Mouse (Mus musculus): ENCODE measurements around the gene Trpm3. TPM values are rescaled to one million over a fixed set of nuclear protein-coding genes. Genes with fewer than 3 reads are reported as not detected.

The Trpm3 gene
- polyA plus RNA-seq, 1 experiment from 2014 or later, result 48.4 TPM

GRCm38 (mm10) chr19:22916643-22917344, 777.9 kb downstream of the Trpm3 start:
- WGBS, result 48% methylated on average over 18 of the region's 18 CpGs
- no peak overlapping the region for H3K9ac ChIP-seq

GRCm38 (mm10) chr19:22917345-22917735, 778.5 kb downstream of the Trpm3 start:
- H3K9ac ChIP-seq, result no peak overlapping the region
- DNase-seq (ENCODE audit: low spot score), result no peak
- no peaks in the 10 kb centered on the region for H3K27me3 ChIP-seq (ENCODE audit: control insufficient read depth, insufficient read depth, low read length)
- no peak overlapping the region for H3K27ac ChIP-seq
- H3K4me2 ChIP-seq (replicated peaks), result no peak overlapping the region
- H3K4me1 ChIP-seq (replicated peaks; ENCODE audit: control insufficient read depth, insufficient read depth, low read length), result peaks cover 5% of the 10 kb centered on the region
- 86% methylated on average over 3 of the region's 3 CpGs for WGBS
- no peak for ATAC-seq (ENCODE audit: low FRiP score)
- no peaks in the 10 kb centered on the region for H3K9me3 ChIP-seq (ENCODE audit: control insufficient read depth, low read length)
- no peak overlapping the region for H3K4me3 ChIP-seq (replicated peaks; ENCODE audit: low read length)
- H3K36me3 ChIP-seq (replicated peaks; ENCODE audit: control insufficient read depth, insufficient read depth), result 0 out of 2 replicates have a peak, but pooled peaks cover 3% of the 10 kb centered on the region

More at GRCm38 (mm10) chr19:22916643-22917344, 777.9 kb downstream of the Trpm3 start:
- no peak overlapping the region for H3K4me3 ChIP-seq (replicated peaks; ENCODE audit: low read length)
- no peaks in the 10 kb centered on the region for H3K9me3 ChIP-seq (ENCODE audit: control insufficient read depth, low read length)
- ATAC-seq (ENCODE audit: low FRiP score) (peak; percentile 93), DNase-seq (ENCODE audit: low spot score) (peak; percentile 79)
- no peaks in the 10 kb centered on the region for H3K27me3 ChIP-seq (ENCODE audit: control insufficient read depth, insufficient read depth, low read length)
- H3K4me2 ChIP-seq (replicated peaks), result peak overlapping the region; percentile 48; the same call in 1 of the 2 replicates
- 0 out of 2 replicates have a peak, but pooled peaks cover 4% of the 10 kb centered on the region for H3K36me3 ChIP-seq (replicated peaks; ENCODE audit: control insufficient read depth, insufficient read depth)
- H3K4me1 ChIP-seq (replicated peaks; ENCODE audit: control insufficient read depth, insufficient read depth, low read length), result peaks cover 5% of the 10 kb centered on the region
- peak overlapping the region; percentile 47 for H3K27ac ChIP-seq

GRCm38 (mm10) chr19:22920949-22921348, 782.1 kb downstream of the Trpm3 start:
- DNase-seq (ENCODE audit: low spot score) (no peak), ATAC-seq (ENCODE audit: low FRiP score) (no peak)
- Histone ChIP-seq H3K4me2 (replicated peaks) (no peak overlapping the region), H3K36me3 (replicated peaks; ENCODE audit: control insufficient read depth, insufficient read depth) (no peaks in the 10 kb centered on the region), H3K27ac (no peak overlapping the region), H3K9ac (no peak overlapping the region), H3K4me3 (replicated peaks; ENCODE audit: low read length) (no peak overlapping the region), H3K9me3 (ENCODE audit: control insufficient read depth, low read length) (no peaks in the 10 kb centered on the region), H3K27me3 (ENCODE audit: control insufficient read depth, insufficient read depth, low read length) (no peaks in the 10 kb centered on the region), H3K4me1 (replicated peaks; ENCODE audit: control insufficient read depth, insufficient read depth, low read length) (peaks cover 5% of the 10 kb centered on the region)
- 60% methylated on average over 5 of the region's 5 CpGs for WGBS

- Histone ChIP-seq H3K4me2 (replicated peaks) (no peak overlapping the region), H3K9me3 (ENCODE audit: control insufficient read depth, low read length) (no peaks in the 10 kb centered on the region), H3K4me1 (replicated peaks; ENCODE audit: control insufficient read depth, insufficient read depth, low read length) (no peaks in the 10 kb centered on the region), H3K9ac (no peak overlapping the region), H3K27me3 (ENCODE audit: control insufficient read depth, insufficient read depth, low read length) (no peaks in the 10 kb centered on the region), H3K27ac (no peak overlapping the region), H3K36me3 (replicated peaks; ENCODE audit: control insufficient read depth, insufficient read depth) (no peaks in the 10 kb centered on the region), H3K4me3 (replicated peaks; ENCODE audit: low read length) (no peak overlapping the region)
- DNase-seq (ENCODE audit: low spot score), result no peak
- no peak for ATAC-seq (ENCODE audit: low FRiP score)
- 94% methylated on average over 18 of the region's 18 CpGs for WGBS
These were observed 784.2 kb downstream of the Trpm3 start for GRCm38 (mm10) chr19:22922871-22923670.

GRCm38 (mm10) chr19:22925284-22925683, 786.4 kb downstream of the Trpm3 start:
- Histone ChIP-seq H3K27me3 (ENCODE audit: control insufficient read depth, insufficient read depth, low read length) (no peaks in the 10 kb centered on the region), H3K9ac (no peak overlapping the region), H3K4me1 (replicated peaks; ENCODE audit: control insufficient read depth, insufficient read depth, low read length) (no peaks in the 10 kb centered on the region), H3K9me3 (ENCODE audit: control insufficient read depth, low read length) (no peaks in the 10 kb centered on the region), H3K27ac (no peak overlapping the region), H3K4me3 (replicated peaks; ENCODE audit: low read length) (no peak overlapping the region), H3K4me2 (replicated peaks) (no peak overlapping the region), H3K36me3 (replicated peaks; ENCODE audit: control insufficient read depth, insufficient read depth) (no peaks in the 10 kb centered on the region)
- WGBS, result 90% methylated on average over 3 of the region's 3 CpGs
- ATAC-seq (ENCODE audit: low FRiP score), result no peak
- no peak for DNase-seq (ENCODE audit: low spot score)

- Histone ChIP-seq H3K27ac (no peak overlapping the region), H3K9me3 (ENCODE audit: control insufficient read depth, low read length) (no peaks in the 10 kb centered on the region), H3K36me3 (replicated peaks; ENCODE audit: control insufficient read depth, insufficient read depth) (no peaks in the 10 kb centered on the region), H3K4me3 (replicated peaks; ENCODE audit: low read length) (no peak overlapping the region), H3K4me1 (replicated peaks; ENCODE audit: control insufficient read depth, insufficient read depth, low read length) (no peaks in the 10 kb centered on the region), H3K4me2 (replicated peaks) (no peak overlapping the region), H3K27me3 (ENCODE audit: control insufficient read depth, insufficient read depth, low read length) (no peaks in the 10 kb centered on the region), H3K9ac (no peak overlapping the region)
- no peak for DNase-seq (ENCODE audit: low spot score)
- 75% methylated on average over 9 of the region's 9 CpGs for WGBS
- ATAC-seq (ENCODE audit: low FRiP score), result no peak
These were observed 787.9 kb downstream of the Trpm3 start for GRCm38 (mm10) chr19:22926753-22927152.

GRCm38 (mm10) chr19:22928366-22928765, 789.5 kb downstream of the Trpm3 start:
- Histone ChIP-seq H3K4me2 (replicated peaks) (no peak overlapping the region), H3K27ac (no peak overlapping the region), H3K9me3 (ENCODE audit: control insufficient read depth, low read length) (no peaks in the 10 kb centered on the region), H3K4me3 (replicated peaks; ENCODE audit: low read length) (no peak overlapping the region), H3K27me3 (ENCODE audit: control insufficient read depth, insufficient read depth, low read length) (no peaks in the 10 kb centered on the region), H3K9ac (no peak overlapping the region), H3K36me3 (replicated peaks; ENCODE audit: control insufficient read depth, insufficient read depth) (no peaks in the 10 kb centered on the region), H3K4me1 (replicated peaks; ENCODE audit: control insufficient read depth, insufficient read depth, low read length) (no peaks in the 10 kb centered on the region)
- ATAC-seq (ENCODE audit: low FRiP score), result no peak
- no peak for DNase-seq (ENCODE audit: low spot score)
- 94% methylated on average over 6 of the region's 6 CpGs for WGBS

- DNase-seq (ENCODE audit: low spot score) (no peak), ATAC-seq (ENCODE audit: low FRiP score) (no peak)
- Histone ChIP-seq H3K4me2 (replicated peaks) (no peak overlapping the region), H3K27me3 (ENCODE audit: control insufficient read depth, insufficient read depth, low read length) (no peaks in the 10 kb centered on the region), H3K9ac (no peak overlapping the region), H3K36me3 (replicated peaks; ENCODE audit: control insufficient read depth, insufficient read depth) (no peaks in the 10 kb centered on the region), H3K9me3 (ENCODE audit: control insufficient read depth, low read length) (no peaks in the 10 kb centered on the region), H3K4me1 (replicated peaks; ENCODE audit: control insufficient read depth, insufficient read depth, low read length) (no peaks in the 10 kb centered on the region), H3K27ac (no peak overlapping the region), H3K4me3 (replicated peaks; ENCODE audit: low read length) (no peak overlapping the region)
- 88% methylated on average over 6 of the region's 6 CpGs for WGBS
These were observed 790.9 kb downstream of the Trpm3 start for GRCm38 (mm10) chr19:22929768-22930167.

GRCm38 (mm10) chr19:22930368-22930834, 791.6 kb downstream of the Trpm3 start:
- no peak overlapping the region for H3K27ac ChIP-seq
- H3K4me1 ChIP-seq (replicated peaks; ENCODE audit: control insufficient read depth, insufficient read depth, low read length), result no peaks in the 10 kb centered on the region
- H3K27me3 ChIP-seq (ENCODE audit: control insufficient read depth, insufficient read depth, low read length), result no peaks in the 10 kb centered on the region
- H3K4me2 ChIP-seq (replicated peaks), result no peak overlapping the region
- H3K36me3 ChIP-seq (replicated peaks; ENCODE audit: control insufficient read depth, insufficient read depth), result no peaks in the 10 kb centered on the region
- DNase-seq (ENCODE audit: low spot score) (peak; percentile 50), ATAC-seq (ENCODE audit: low FRiP score) (no peak)
- H3K9me3 ChIP-seq (ENCODE audit: control insufficient read depth, low read length), result no peaks in the 10 kb centered on the region
- WGBS, result 73% methylated on average over 7 of the region's 7 CpGs
- no peak overlapping the region for H3K9ac ChIP-seq
- no peak overlapping the region for H3K4me3 ChIP-seq (replicated peaks; ENCODE audit: low read length)
